Mouse (Mus musculus) lung, postnatal 0 days (tissue): Measurements from ENCODE around the gene Klhl28.

Source experiments
- CTCF ChIP-seq: IDR thresholded peaks from 2 replicates; pipeline ENCODE4 v1.5.1; 2016; ENCODE audit warnings: antibody characterized with exemption, mild to moderate bottlenecking
- EP300 ChIP-seq: IDR thresholded peaks from 2 replicates; pipeline ENCODE4 v1.6.1; 2016; ENCODE audit warnings: antibody characterized with exemption, mild to moderate bottlenecking, control low read depth

DNA sequence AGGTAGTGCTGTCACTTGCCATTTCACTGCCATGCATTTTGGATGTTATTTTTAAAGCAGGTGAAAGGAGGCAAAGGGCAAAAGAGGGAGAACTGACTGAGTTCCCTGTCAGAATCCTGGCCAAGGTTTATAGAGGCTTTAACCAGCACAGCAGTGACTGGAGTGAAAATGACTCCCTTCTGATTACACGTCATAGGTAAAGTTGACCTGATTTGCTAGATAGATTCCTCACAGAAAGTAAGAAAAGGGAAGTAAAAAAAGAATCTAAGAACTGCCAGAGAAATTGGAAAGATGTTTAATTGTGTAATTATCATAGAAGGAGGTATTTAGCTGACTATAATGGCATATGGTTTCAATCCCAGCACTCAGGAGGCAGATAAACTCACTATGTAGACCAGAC lies 12.2 kb upstream of the Klhl28 start:
- no peak for TF ChIP-seq CTCF
- no peak for TF ChIP-seq EP300
